Mouse (Mus musculus) cerebellum, adult 11-12 months (tissue): ENCODE measurements around the gene Slc2a4.
"Not testable (repeated sequence)": the region's sequence is repeated elsewhere in the genome, so short reads cannot be mapped to it uniquely, and the experiment has no call there.

ENCODE experiments used
- DNase-seq: peaks from one replicate; pipeline ENCODE4 v3.0.0; 2022

The Slc2a4 gene

GRCm38 (mm10) chr11:69970222-69970621 is 22.2 kb upstream of the Slc2a4 start:
- DNase-seq: no peak

GRCm38 (mm10) chr11:69968793-69969192 is 20.8 kb upstream of the Slc2a4 start:
- no peak for DNase-seq

GRCm38 (mm10) chr11:69966860-69967517 is 19.0 kb upstream of the Slc2a4 start:
- no peak for DNase-seq

GRCm38 (mm10) chr11:69966006-69966859 is 18.2 kb upstream of the Slc2a4 start:
- no peak for DNase-seq

GRCm38 (mm10) chr11:69965271-69966005 is 17.4 kb upstream of the Slc2a4 start:
- DNase-seq: no peak

- no peak for DNase-seq
These were observed 16.8 kb upstream of the Slc2a4 start, which contains the start of gene Cldn7 for GRCm38 (mm10) chr11:69964650-69965270. Gene Cldn7, plus strand, starts transcription at chr11:69964779.

GRCm38 (mm10) chr11:69961841-69962240 is 13.9 kb upstream of the Slc2a4 start:
- no peak for DNase-seq

GRCm38 (mm10) chr11:69960616-69961015 is 12.6 kb upstream of the Slc2a4 start:
- DNase-seq: no peak

GRCm38 (mm10) chr11:69956218-69956617 is 8.2 kb upstream of the Slc2a4 start:
- no peak for DNase-seq

GRCm38 (mm10) chr11:69955618-69956017 is 7.6 kb upstream of the Slc2a4 start:
- not testable (repeated sequence) for DNase-seq

GRCm38 (mm10) chr11:69953267-69953915 is 5.4 kb upstream of the Slc2a4 start:
- DNase-seq: no peak

- no peak for DNase-seq
These were observed 4.3 kb upstream of the Slc2a4 start for GRCm38 (mm10) chr11:69952274-69952673.

- DNase-seq: no peak
These were observed 2.9 kb upstream of the Slc2a4 start for GRCm38 (mm10) chr11:69950807-69951459.

GRCm38 (mm10) chr11:69948763-69949150 is 769 bp upstream of the Slc2a4 start:
- peak; percentile 68 for DNase-seq

GRCm38 (mm10) chr11:69947337-69948065 is 487 bp downstream of the Slc2a4 start:
- DNase-seq: no peak

- no peak for DNase-seq
These were observed 1.7 kb downstream of the Slc2a4 start for GRCm38 (mm10) chr11:69945997-69946891.

GRCm38 (mm10) chr11:69945216-69945615 is 2.8 kb downstream of the Slc2a4 start:
- DNase-seq: no peak

- DNase-seq: no peak
These were observed 7.0 kb downstream of the Slc2a4 start for GRCm38 (mm10) chr11:69940962-69941361.

GRCm38 (mm10) chr11:69939731-69940130 is 8.3 kb downstream of the Slc2a4 start:
- DNase-seq: no peak

GRCm38 (mm10) chr11:69939181-69939580 is 8.8 kb downstream of the Slc2a4 start:
- no peak for DNase-seq
